Mouse (Mus musculus) spleen, embryonic (tissue): ENCODE measurements around the gene Hfe.

ENCODE experiments used
- CTCF ChIA-PET: fragments of 350-600 bp; sonication (Branson Sonifier 250); formaldehyde crosslinking; loops from one replicate; lab custom pipeline; 2022; lab: Charles Lee

The Hfe gene

GRCm38 (mm10) chr13:23687907-23688306, 22.7 kb downstream of the Hfe start:
- CTCF ChIA-PET: interaction anchor here (1.3 kb wide), 1 partner anchor 10 kb away, joined by 5 read pairs; the partner anchor contains the start of gene Hist1h4c

- CTCF ChIA-PET: interaction anchor here (1.3 kb wide), 1 partner anchor 11 kb away, joined by 5 read pairs; the partner anchor contains the start of gene Hist1h4c
Observed at GRCm38 (mm10) chr13:23687181-23687580, 23.5 kb downstream of the Hfe start.

- CTCF ChIA-PET: interaction anchor here (0.7 kb wide), 2 partner anchors 66 to 95 kb away, joined by 3 read pairs; no protein-coding TSS in a partner anchor
Observed at GRCm38 (mm10) chr13:23685966-23686365, 24.7 kb downstream of the Hfe start.

GRCm38 (mm10) chr13:23685121-23685861, 25.4 kb downstream of the Hfe start:
- CTCF ChIA-PET: interaction anchor here (0.7 to 0.8 kb wide), 3 partner anchors 13 to 95 kb away, joined by 3 to 5 read pairs (median 3); partner anchors contain the start of gene Hist1h4c

- CTCF ChIA-PET: interaction anchor here (0.8 kb wide), 1 partner anchor 13 kb away, joined by 5 read pairs; the partner anchor contains the start of gene Hist1h4c
Observed at GRCm38 (mm10) chr13:23684295-23684945, 26.2 kb downstream of the Hfe start.

- CTCF ChIA-PET: interaction anchor here (1.7 kb wide), 1 partner anchor 14 kb away, joined by 6 read pairs; the partner anchor contains the start of gene Hist1h4c
Observed at GRCm38 (mm10) chr13:23683755-23684281, 26.8 kb downstream of the Hfe start, which contains the start of the genes Hist1h2ac and Hist1h2bc. TSS of gene Hist1h2ac (minus strand) at chr13:23683948. TSS of gene Hist1h2bc (plus strand) at chr13:23684199.

- CTCF ChIA-PET: interaction anchor here (0.6 to 1.7 kb wide), 4 partner anchors 14 to 1927 kb away, joined by 3 to 6 read pairs (median 4); partner anchors contain the start of gene Hist1h4c
Observed at GRCm38 (mm10) chr13:23682947-23683754, 27.5 kb downstream of the Hfe start.

- CTCF ChIA-PET: interaction anchor here (0.6 to 1.7 kb wide), 4 partner anchors 15 to 1926 kb away, joined by 3 to 6 read pairs (median 4); partner anchors contain the start of gene Hist1h4c
Observed at GRCm38 (mm10) chr13:23682623-23682946, 28.1 kb downstream of the Hfe start.

- CTCF ChIA-PET: interaction anchor here (1.0 to 1.7 kb wide), 2 partner anchors 15 to 84 kb away, joined by 3 to 6 read pairs; partner anchors contain the start of gene Hist1h4c
Observed at GRCm38 (mm10) chr13:23681990-23682582, 28.6 kb downstream of the Hfe start.

- CTCF ChIA-PET: interaction anchor here (0.5 kb wide), 1 partner anchor 72 kb away, joined by 7 read pairs; no protein-coding TSS in a partner anchor
Observed at GRCm38 (mm10) chr13:23662536-23662935, 48.1 kb downstream of the Hfe start.

GRCm38 (mm10) chr13:23659636-23660366, 50.9 kb downstream of the Hfe start:
- CTCF ChIA-PET: no interaction called here
